Mouse (Mus musculus) kidney, adult 11 months (tissue): ENCODE data around the gene Ccnl2.
"Not testable (repeated sequence)": the region's sequence is repeated elsewhere in the genome, so short reads cannot be mapped to it uniquely, and the experiment has no call there.

Experiments
- DNase-seq: peaks from one replicate; pipeline ENCODE4 v3.0.0; 2022

The Ccnl2 gene

DNA sequence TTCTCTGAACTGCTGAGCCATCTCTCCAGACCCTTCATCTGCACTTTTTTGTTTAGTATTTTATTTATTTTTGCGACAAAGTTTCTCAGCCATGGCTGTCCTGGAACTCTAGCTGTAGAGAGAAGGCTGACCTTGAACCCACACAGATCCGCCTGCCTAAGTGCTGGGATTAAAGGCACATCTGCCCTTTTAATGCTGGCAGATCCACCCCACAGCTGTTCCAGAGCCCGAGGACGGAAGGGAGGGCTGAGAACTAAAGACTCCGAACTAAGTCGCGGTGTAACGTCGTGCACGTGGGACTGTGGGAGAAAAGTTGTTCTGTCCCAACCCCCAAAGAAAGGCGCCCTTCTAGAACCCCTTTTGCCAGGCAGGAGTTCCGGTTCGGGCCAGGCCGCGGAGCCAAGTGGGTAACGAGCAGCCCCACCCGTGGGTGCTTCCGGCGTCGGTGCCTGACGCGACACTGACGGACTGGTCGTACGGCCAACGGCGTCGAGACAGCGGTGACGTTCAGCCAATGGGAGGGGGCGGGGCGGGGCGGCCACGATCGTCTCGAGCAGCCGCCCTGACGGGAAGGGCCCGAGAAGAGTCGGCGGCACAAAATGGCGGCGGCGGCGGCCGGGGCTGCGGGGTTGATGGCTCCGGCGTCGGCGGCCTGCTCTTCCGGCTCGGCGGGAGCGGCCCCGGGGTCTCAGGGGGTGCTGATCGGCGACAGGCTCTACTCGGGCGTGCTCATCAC, at the start of gene Ccnl2:
Gene Ccnl2, plus strand, starts transcription at position 561 of the 736 bp plus-strand sequence.
- DNase-seq = peak; percentile 94

DNA sequence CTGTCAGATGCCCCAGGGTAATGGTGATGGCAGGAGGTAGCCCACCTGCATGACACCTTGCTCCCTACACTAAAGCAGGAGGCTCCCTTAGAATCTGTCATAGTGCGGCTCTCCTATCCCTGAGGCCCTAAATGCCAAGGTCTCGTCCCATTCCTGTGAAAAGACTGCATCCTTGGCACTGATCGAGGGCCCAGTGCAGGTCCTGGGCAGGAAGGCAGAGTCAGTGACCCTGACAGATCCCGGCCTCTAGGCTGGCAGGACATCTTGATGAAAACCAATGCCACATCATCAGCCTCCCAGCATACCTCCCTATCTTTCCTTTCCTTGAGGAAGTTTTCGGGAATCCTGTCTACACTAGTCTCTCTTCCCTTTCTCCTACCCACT, 42.8 kb upstream of the Ccnl2 start:
- no peak for DNase-seq

DNA sequence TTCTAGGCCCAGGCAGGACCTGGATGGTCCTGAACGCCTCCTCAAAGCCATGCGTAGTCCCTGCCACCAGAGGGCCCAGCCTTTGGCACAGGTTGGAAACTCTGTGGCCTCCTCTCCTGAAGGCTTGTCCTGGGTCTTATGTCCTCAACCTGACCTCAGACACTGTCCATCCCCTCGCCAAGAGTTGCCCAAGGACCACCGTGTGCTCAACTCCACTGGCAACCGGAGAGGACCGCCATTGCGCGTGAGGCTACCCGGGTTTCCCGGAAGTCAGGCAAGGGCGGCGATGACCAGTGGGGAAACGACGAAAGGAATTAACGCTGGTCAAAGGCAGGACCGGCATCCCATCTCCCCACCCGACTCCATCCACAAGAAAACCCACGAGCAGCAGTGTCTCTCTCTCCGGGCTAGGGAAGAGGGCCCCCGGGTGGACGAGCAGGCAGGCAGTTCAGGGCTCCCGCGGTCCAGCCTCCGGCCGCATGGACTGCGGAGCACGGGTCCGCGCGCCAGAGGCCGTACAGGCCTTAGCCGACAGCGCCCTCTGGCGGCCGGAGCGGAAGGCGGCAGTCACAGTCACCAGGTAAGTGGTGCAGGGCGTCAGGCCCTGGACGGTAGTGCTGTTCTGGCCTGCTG, 42.3 kb upstream of the Ccnl2 start:
- peak; percentile 91 for DNase-seq

DNA sequence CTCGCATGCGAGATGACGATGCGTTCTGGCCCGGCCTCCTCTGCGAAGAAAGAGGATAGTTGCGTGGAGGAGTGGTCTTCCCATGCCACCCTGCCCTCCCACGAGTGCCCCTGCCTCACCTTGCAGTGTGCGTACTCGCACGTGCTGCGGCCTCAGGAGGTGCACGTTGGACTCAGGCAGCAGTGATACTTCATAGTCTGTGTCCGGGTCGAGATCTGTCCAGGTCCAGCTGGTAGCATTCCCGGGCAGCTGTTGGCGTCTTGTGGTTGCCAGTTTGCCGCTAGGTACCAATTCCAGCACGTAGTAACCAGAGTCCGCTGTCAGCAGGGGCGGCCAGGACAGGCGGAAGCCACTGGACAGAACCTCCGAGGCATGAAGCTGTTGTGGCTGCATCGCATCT, 41.7 kb upstream of the Ccnl2 start:
- peak; percentile 83 for DNase-seq

DNA sequence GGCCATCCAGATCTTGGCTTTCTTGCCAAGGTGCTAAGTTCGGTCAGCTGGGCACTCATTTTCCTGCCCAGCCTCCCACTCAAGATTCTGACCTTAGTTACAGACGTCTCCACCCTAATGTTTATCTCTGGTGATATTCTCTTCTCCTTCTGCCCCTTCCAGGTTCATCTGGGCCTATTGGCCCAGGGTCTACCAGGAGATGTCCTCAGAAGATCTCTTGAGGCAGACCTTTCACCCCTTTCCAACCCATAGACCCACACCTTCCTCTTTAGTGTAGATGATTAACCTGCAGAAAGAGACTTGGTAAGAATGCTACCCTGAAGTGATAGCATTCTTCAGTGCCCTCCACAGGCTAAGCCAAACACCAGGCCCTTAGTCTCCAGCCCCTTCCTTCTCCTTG, 40.6 kb upstream of the Ccnl2 start:
- peak; percentile 78 for DNase-seq

DNA sequence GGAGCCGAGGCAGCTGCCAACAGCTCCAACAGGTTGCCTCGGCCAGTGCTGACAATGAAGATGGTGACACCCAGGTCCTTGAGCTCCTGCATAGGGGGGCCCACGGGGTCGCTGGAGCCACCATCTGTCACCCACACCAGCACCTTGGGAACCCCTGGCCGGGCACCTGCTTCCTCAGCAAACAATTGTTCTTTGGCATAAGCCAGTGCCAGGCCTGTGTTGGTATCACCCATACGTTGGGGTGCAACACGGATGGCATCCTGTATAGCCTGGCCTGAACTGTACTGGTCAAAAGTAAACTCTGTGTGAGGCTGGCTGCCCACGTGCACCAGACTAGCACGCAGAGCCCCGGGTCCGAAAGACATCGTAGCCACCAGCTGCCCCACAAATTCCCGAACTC, 39.5 kb upstream of the Ccnl2 start:
- DNase-seq = peak; percentile 21

DNA sequence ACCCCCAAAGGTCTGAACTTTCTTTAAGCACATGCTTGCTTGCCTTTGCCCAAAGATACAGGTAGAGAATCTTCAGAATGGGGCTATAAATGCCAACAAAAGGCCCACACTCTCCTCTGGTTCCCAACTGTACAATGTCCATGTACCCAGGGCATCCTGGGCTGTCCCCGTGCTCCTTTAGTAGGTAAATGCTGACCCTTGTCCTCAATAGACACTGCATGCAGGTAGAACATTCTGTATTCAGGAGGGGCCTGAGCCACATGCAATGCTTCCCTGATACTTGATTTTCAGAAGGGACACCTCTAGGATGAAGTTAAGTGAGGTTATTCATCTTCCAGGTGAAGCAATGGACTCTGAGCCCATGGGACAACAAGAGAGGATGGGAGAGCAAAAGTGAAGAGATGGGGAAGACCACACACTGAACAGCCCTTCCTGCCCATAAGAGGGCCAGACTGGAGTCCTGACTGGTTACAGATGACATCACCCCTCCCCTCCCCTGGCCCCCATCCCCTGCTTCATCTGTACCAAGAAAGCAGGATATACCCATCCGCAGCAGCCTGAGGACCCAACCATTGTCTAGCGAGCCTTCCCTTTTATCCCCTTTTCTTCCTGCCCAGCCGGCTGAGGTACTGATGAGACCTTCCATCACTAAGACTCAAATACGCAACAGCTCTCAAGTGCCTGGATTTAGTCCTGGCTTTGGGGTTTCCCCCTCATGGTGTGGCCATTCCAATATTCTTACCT, 38.8 kb upstream of the Ccnl2 start:
- peak; percentile 43 for DNase-seq

DNA sequence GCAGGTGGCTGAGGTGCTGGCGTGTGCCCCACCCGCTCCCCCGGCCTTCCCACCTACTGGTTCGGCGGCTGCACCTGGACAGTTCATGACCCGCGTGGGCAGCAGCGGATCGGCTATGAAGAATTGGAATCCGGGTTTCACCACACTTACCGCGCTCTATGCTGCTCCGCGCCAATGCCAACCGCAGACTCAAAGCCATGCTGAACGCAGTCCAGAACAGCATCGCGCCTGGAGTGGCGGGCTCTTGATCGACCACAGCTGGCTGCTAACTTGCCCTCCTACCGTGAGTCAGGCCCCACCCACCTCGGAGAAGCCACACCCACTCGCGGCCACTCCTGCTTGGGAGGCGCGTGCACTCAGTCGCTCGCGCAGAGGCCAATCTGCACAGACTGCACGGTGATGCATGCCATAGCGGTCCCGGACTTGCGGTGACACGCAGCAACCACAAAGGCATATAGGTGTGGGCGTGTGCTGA, 38.0 kb upstream of the Ccnl2 start, which contains the start of gene Vwa1:
Gene Vwa1, minus strand, starts transcription at position 419 of the 475 bp plus-strand sequence.
- peak; percentile 90 for DNase-seq

DNA sequence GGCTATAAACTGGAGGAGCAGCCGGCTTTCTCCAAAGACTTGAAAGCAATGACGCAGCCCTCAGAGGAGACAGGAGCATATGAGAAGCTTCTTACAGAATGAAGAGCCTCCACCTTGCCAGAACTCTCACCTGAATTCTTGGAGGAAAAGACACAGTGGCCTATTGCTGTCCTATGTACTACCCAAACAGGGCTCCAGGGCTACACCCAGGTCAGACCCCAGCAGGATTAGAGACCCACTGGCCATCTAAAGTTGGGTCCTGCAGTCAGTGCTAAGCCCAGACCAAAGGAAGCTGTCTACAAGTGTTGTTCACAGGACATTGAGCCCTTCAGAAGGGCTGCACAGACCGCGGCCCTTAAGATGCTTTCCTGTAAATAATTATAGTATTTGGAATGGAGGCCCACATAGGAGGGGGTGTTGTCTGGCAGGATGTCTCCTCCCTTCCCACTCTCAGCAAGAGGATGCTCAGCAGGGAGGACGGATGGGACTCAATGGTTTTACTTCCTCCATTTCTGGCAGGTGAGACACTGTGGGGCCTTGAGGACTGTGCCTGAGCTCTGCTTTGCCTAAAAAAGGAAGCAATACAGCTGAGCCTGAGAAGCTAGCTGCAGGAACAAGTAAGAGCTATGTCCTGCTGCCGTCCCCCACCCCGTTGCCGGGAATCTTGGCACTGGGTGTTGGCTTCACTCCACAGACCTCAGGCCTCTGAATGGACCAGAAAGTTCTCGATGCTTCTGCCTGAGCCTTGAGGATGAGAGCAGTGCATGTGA, 37.1 kb upstream of the Ccnl2 start:
- DNase-seq = peak; percentile 72

DNA sequence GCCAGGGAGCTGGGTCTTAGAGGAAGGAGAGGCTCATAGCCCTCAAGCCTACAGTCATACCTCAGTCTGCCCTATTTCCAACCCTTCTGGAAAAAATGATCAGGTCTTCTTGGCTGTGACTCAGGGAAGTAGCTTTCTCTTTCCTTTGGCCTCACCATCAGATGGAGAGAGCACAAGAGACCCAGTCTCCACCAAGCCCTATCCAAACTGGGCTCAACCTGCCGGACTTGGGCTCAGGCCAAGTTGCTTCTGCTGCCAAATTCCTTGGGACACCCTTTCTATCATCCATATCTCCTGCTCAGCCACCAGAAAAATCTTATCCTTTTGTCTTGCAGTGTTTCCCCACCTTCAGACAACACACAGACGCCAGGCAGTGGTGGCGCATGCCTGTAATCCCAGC, 36.4 kb upstream of the Ccnl2 start:
- DNase-seq = peak; percentile 36

DNA sequence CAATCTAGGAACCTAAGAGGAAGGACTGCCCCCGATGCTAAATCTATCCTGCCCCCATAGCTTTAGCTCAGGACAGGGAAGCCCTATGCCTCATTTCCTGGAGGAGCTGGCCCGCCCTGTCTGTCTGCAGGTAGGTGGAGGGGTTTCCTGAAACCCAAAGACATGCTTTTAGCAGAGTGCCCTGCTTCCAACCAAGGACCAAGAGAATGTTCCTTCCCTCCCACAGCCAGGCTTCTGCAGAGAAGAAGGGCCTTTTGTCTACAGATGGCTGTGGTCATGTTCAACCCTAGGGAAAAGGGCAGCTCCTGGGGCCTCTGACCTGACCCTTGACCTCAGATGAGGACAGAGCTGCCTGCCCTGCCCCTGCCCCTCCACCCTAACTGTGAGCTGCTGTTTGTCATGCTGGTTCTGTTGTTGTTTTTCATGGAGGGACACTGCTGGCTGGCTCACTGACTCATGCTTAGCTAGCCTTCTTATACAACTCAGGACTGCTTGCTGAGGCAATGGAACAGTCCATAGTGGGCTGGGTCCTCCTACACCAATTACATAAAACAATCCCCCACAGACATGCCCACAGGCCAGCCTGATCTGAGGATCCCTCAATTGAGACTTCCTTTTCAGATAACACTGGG, 35.5 kb upstream of the Ccnl2 start:
- no peak for DNase-seq

DNA sequence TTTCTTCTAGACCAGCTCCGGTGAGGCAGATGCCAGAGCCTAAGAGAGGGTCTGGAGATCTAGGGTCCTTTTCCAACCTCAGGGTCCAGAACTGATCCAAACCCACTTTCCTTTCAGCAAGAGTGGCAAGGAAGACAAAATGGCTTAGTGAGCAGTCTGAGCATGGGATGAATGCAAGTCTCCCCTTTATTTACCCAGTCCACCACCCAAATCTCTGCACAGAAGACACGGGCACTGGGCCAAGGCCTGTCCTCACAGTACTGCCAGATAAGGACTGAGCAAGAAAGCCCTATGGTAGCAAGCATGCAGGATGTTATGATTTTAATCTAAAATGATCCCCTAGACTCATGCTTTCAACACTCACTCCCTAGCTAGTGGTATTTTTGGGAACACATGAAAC, 34.5 kb upstream of the Ccnl2 start:
- no peak for DNase-seq

DNA sequence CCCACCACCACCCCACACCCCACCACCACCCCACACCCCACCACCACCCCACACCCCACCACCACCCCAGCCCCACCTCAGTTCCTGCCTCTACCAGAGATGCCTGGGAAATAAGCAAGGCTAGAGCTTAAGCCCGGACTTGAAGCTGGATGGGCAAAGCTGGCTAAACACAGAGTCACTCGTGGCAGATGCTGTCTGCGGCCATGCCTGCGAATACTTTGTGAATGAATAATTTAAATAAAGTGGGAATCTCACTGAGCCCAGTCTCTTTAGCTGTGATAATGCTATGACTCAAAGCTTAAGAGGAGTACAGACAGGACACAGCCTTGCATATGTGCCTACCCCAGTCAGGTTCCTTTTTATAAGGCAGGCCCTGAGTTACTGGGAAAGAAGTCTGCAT, 32.8 kb upstream of the Ccnl2 start:
- no peak for DNase-seq

DNA sequence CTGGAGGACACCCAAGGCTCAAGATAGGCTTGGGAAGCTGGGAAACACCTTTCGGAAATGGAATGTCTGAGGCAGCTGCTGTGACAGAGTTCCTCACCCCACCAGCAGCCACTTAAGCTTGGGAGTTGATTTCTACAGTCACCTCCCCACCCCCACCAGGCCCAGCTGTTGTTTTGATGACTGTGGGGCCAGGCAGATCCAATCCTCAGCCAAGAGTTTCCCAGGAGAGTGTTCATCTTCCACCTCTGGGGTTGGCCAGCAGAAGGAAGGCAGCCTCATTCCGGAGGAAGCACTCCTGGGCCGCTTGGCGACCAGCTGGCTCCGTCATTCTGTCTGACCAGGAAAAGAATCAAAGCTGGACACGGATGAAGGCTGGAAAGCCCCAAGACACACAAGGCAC, 31.4 kb upstream of the Ccnl2 start:
- DNase-seq = peak; percentile 74

DNA sequence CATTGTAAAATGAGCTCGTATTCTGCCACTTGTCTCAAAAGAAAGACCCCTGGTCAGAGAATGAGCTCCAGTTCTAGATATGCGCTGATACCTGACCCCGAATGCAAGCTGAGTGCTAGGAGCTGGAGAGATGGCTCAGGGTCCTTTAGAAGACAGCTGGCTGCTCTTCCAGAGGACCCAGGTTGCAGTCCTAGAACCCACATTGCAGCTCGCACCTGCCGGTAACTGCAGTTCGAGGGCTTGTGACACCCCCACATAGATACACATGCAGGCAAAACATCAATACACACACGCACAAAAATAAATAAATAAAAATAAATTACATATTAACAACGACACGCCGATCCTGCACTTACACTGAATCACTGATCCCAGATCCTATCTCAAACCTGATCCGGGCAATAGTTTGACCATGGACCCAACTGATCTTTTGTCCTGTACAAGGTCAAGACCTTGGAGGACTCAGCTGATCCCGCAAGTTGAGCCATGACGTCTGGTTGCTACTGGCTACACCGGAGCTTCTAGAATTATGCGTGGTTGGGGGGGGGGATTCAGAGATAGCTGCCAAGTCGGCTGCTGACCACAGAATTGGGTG, 28.7 kb upstream of the Ccnl2 start:
- peak; percentile 67 for DNase-seq

DNA sequence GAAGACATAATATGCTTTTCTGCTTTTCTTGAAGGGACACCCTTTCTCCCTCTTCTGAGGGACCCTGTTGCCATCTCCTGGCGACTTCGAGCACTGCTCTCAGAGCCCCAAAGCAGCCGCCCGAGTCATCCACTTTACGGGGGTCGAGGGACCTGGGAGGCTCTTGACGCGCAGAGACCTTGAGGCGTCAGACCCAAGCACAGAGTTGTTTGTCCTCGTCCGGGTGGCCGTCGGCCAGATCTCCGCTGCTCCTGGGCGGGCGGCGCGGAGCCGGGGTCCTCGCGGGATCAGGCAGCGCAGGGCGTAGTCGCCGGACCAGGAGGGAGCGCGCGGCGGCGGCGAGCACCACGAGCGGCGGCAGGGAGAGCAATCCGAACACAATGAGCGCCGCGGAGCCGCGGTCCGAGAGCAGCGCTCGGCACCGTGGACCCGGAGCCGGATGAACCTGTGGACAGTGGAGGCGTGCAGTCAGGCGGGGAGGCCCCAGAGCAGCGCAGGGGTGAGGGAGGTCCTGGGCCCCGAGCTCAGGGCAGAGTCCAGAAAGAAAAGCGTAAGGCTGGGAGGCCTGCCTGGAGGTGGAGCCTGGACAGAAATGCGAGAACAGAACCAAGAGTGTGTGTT, 28.1 kb upstream of the Ccnl2 start:
- DNase-seq = peak; percentile 90

DNA sequence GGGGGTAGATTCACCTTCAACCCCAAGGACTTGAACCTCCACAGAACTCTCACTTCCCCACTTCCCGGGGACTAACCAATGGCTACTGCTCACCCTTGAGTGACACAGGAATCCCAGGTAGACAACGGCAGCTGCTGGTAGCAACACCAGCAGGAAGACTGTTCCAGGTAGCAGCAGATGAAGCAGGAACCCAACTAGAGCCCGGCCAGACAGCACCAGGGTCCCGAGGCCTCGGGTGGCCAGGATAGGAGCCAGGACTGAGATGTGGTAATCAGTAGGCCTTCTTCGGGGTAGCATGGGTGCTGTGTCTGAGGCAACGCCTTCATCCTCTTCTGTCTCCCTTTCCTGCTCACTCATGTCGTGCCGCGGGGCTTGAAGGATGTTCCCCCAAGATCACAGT, 27.0 kb upstream of the Ccnl2 start:
- no peak for DNase-seq

DNA sequence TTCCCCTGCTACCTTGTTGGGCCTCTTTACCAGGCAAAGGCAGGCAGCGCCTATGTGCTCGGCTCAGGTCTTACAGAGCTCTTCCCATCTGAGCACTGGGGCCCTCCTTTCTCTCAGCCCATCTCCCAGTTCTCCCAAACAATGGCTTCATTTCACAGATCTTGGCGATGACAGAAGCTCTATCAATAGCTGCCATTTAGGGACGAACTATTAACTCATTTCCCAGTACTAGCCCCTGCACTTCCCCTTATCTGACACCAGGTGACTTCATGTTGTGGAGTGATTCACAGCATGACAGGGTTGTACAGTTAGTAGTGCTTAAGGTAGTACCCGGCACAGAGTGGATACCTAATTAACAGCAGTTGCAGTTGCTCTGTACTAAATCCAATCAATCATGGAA, 26.5 kb upstream of the Ccnl2 start, which contains the start of gene Tmem88b:
Gene Tmem88b, minus strand, starts transcription at position 56 of the 400 bp plus-strand sequence.
- no peak for DNase-seq

DNA sequence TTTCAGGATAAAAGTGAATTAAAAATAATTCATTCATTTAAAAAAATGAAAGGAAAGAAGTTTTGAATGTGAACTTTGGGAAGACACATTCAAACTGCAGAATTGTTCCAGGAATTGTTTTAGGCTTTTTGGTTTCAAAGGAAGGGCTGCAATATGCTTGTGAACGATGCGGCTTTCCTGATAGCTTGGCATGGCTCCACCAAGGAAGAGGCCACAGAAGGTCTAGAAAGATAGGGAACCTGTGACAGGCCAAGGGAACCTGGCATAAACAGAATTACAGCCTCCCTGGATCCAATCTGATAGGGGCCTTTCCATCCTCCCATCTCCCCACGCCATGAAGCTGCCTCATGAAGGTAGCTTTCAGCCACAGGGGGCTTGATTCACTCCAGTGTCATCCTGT, 24.0 kb upstream of the Ccnl2 start:
- DNase-seq = no peak

DNA sequence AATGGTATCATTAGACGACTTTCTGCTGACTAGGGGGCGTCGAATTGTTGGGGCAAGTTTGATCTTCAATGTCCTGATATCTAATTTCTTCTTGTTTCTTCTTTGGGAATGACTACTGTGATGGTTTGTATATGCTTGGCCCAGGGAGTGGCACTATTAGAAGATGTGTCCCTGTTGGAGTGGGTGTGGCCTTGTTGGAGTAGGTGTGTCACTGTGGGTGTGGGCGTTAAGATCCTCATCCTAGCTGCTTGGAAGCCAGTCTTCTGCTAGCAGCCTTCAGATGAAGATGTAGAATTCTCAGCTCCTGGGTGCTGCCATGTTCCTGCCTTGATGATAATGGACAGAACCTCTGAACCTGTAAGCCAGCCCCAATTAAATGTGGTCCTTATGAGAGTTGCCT, 23.5 kb upstream of the Ccnl2 start:
- DNase-seq = not testable (repeated sequence)

DNA sequence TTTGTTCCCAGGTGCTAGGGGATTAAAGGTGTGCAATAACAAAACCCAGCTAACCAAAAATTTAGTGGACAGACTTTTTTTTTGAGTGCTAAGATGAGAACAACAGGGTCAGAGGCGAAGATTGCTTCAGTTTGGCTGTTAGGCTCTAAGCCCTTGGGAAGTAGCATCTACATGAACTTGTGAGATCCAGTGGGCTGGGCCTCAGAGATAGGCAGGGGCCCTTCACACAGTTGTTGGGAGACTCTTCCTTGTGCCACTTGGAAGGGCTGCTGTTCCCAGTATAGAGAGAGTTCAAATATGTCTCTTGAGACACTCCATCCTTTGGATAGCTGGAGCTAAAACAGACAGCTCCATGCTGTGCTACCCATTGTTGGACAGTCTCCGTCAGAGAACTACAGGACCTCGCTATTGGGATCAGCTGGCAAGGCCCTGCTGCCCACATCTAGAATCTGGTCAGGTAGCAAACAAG, 22.2 kb upstream of the Ccnl2 start, which contains the start of gene Ankrd65:
Gene Ankrd65, plus strand, starts transcription at position 419 of the 469 bp plus-strand sequence.
- DNase-seq = no peak
